Mouse (Mus musculus) heart, postnatal 25 days (tissue): ENCODE data around the gene Il13. TPM values are rescaled to one million over a fixed set of nuclear protein-coding genes. Genes with fewer than 3 reads are reported as not detected.
A peak's percentile ranks its signal among the peaks of the same experiment; 100 is the strongest.

ENCODE experiments used
- DNase-seq: peaks from one replicate; pipeline ENCODE4 v3.0.0; 2022; ENCODE audit warnings: low spot score
- intact Hi-C: fragments of 180-260 bp; cut with DNase I; formaldehyde crosslinking; loops from one replicate; pipeline ENCODE4 v1.15.1; 2025
- total RNA-seq, 2 experiments: library from RNA; stranded (reverse); gene quantifications; 2 replicates each; pipeline ENCODE4 v1.2.3; 2021

Gene Il13
- not detected for total RNA-seq

- no peak for DNase-seq
- intact Hi-C loops = no loop called here
These were observed at the start of gene Il13 for GRCm38 (mm10) chr11:53634556-53634955. Il13 (minus strand) TSS chr11:53634702.

GRCm38 (mm10) chr11:53682994-53683530 lies 48.6 kb upstream of the Il13 start:
- intact Hi-C loops = no loop called here
- DNase-seq = peak; percentile 12

GRCm38 (mm10) chr11:53682170-53682569 lies 47.7 kb upstream of the Il13 start:
- no peak for DNase-seq
- intact Hi-C loops = no loop called here

DNA sequence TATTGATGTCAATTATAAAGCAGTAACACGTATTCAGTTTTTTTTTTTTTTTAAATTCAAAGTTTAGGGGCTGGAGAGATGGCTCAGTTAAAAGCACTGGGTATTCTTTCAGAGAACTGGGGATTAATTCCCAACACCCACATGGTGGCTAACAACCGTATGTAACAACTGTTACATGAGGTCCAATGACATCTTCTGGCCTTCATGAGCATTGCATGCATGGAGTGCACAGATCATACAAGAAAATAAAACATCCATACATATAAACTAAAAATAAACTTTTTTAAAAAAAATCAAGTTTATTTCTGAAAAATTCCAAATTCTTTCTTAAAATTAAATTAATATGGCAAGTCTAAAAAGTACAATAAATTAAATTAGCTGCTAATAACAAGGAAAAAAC lies 47.2 kb upstream of the Il13 start:
- no peak for DNase-seq
- intact Hi-C loops = no loop called here

DNA sequence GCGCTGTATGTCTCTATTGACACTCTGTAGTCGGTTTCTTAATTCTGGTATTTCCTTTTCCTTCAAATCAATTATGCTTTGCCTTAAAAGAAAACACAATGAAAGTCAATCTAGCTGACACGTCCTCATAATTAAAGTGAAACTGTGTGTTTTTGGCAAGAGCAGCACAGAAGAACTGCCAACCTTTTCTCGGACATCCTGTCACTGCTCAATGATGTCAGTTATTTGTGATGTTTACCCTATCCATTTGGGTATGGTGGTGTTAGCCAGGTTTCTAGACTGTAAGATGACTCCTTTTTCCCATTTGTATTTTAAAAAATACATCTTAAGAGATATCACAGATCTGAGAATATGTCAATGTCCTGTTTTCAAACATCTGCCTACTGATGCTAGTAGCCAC lies 45.6 kb upstream of the Il13 start:
- DNase-seq = no peak
- intact Hi-C loops = no loop called here

GRCm38 (mm10) chr11:53671414-53671813 lies 36.9 kb upstream of the Il13 start:
- intact Hi-C loops = no loop called here

DNA sequence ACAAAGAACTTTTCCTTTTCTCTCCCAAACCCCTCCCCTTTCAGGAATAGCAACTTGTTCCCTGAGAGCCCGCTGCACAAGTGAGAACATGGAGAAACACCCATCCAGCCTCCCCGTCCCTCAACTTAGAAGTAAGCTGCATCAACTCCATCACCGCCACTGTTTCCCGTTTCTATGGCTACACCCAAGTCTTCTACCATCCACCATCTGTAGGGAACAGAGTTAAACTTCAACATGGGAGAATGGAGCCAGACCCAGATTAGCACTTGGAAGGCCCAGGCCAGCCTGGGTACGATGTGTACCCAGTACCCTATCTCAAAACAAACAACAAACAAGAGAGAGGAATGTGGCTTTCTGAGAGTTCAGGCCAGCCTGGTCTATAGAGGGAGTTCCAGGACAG lies 29.6 kb upstream of the Il13 start:
- DNase-seq = no peak
- intact Hi-C loops = no loop called here

More at GRCm38 (mm10) chr11:53671414-53671813, 36.9 kb upstream of the Il13 start:
- no peak for DNase-seq

- intact Hi-C loops = no loop called here
These were observed 28.5 kb upstream of the Il13 start for GRCm38 (mm10) chr11:53662794-53663674.

GRCm38 (mm10) chr11:53657828-53658227 lies 23.3 kb upstream of the Il13 start:
- DNase-seq = no peak
- intact Hi-C loops = no loop called here

More at GRCm38 (mm10) chr11:53662794-53663674, 28.5 kb upstream of the Il13 start:
- no peak for DNase-seq

DNA sequence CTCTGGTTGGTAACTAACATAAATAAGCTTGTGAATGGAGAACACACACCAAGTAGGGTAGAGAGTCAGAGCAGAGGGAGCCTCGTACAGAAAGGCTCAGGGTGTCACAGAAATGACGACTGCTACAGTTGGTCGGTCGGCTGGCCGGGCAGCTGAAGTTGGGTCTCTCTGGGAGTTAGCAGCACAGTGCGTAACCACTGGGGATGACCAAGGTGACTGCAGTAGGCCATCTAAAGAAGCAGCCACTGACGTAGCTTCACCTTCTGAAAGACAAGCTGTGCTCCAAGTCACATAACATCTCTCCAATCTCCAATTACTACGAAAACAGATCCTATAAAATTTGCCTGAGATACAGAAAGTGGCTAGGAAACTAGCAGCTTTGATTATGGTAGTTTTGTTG lies 22.9 kb upstream of the Il13 start:
- intact Hi-C loops = no loop called here
- no peak for DNase-seq

DNA sequence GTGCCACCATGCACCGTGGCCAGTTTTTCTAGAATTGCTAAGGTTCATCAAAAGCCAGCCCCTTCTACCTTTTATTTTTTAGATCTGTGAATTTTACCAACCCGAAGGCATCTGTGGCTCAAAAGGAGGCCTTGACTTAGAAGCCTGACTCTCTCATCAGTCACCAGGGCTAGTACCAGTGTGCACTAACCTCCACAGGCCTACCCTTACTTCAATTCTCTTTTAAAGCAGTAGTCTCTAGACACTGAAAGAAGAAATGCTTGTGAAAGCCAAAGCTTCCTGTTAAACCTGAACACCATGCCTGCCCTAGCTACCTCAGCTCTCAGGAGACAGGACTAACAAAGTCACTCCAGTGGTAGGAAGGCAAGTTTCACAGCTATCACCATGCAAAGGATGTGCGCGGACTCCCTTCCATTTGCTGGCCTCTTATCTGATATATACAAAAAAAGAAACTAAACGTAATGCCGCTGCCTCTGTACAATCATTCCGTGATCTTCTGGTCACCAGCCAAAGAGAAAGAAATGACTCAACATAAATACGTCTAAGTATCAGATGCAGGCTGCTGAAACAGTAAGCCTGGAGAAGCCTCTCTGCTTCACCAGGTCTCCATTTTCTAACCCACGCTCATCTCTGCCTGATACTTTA lies 22.2 kb upstream of the Il13 start:
- no peak for DNase-seq
- intact Hi-C loops = no loop called here

DNA sequence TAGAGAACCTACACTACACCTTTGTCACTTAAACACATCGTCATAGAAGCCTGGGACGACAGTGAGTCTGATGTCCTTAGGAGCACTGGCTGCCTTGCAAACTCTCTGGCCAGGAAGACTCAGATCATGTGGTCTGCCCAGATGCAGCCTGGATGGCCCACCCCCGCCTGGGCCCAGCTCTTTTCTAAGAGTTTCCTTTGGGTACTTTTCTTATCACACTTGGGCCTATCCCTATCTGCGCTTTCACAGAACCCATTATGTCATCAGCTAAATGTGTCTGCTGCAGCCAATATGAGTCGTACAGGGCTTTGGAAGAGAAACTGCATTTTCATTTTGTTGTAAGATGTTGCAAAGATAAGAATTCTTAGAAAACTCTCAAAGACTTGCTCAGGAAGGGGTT lies 20.5 kb upstream of the Il13 start:
- intact Hi-C loops = no loop called here
- DNase-seq = peak; percentile 2

DNA sequence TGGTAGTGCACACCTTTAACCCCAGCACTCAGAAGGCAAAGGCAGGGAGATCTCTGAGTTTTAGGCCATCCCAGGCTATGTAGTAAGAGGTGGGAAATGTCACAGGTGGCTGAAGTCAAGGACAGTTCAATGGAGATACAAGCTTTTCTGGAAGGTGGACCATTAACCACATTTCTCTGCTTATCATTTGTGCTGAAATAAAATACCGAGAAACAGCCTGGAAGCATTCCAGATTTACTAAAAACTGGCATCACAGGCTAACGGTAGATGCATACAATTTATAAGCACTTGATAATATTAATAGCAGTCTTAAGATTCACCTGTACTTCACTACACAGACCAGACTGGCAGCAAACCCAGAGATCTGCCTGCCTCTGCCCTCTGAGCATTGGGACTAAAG lies 17.9 kb upstream of the Il13 start:
- DNase-seq = no peak
- intact Hi-C loops = no loop called here

DNA sequence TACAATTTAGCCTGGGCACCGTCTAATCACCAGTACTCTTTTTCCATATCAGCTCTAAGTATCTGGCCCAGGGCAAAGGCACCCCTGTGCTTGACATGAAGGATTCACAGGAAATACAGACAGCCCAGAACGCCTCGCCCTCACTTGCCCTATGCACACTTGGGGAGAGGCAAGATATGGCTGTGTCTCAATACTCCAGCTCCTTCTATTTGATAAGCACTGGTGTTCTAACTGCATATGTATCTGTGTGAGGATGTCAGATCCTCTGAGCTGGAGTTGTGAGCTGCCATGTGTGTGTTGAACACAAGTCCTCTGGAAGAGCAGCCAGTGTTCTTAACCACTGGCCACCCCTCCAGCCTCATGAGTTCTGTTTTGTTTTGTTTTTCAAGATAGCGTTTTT lies 16.9 kb upstream of the Il13 start:
- intact Hi-C loops = no loop called here

DNA sequence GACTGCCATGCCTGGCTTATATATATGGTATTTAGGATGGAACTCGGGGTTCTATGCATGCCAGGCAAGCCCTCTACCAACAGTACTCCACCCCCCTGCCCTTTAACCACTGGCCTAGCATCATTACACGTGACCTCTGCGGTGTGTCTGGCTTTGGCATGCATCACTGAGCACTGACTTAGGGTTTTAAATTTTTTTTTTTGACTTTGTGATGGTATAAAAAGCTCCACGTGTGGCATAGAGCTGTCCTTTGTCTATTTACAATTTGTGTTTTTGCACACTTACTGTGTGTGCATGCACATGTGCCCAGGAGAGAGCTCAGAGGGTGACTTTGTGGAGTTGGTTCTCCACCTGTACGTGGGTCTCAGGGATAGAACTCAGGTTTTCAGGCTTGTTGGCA lies 9.5 kb upstream of the Il13 start:
- intact Hi-C loops = no loop called here
- DNase-seq = no peak

More for the DNA sequence above, 16.9 kb upstream of the Il13 start:
- no peak for DNase-seq

GRCm38 (mm10) chr11:53642744-53643279 lies 8.3 kb upstream of the Il13 start:
- no peak for DNase-seq
- intact Hi-C loops = no loop called here

- intact Hi-C loops = no loop called here
- no peak for DNase-seq
These were observed 3.3 kb upstream of the Il13 start for GRCm38 (mm10) chr11:53637803-53638260.

DNA sequence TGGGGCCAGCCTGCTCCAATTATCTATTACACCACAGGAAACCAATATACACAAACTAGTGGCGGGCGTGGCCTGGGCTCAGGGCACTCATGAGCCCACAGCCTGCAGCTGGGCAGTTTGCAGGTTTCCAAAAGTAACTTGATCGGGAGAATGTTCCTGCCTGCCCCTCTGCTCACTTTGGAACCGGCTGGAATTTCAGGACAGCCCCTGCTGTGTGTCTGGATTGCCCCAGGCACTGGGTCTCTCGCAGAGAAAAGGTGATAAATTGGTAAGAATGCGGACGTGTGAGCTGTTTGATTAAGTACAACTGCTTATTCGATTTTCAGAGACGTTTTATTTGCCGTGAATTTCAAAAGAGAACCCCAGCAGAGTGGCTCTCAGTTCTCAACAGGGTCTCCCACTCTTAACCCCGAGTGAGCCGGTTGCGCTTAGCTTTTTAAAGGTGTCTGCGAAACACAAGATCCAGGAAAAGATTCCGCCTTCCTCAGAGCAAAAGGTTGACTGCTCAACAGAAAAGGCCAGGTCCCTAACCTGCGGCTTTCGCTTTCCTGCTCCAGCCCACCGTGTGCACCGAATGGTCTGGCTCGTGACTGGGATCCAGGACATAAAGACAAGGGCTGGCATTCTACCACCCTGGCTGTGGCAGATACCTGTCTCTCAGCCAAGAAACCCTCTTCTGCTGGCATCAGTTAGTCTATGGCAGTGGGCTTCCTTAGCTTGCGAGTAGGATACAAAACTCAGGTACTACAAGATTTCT lies 2.7 kb upstream of the Il13 start:
- DNase-seq = no peak
- intact Hi-C loops = no loop called here

- DNase-seq = no peak
- intact Hi-C loops = no loop called here
These were observed 1.7 kb upstream of the Il13 start for GRCm38 (mm10) chr11:53636183-53636646.

- intact Hi-C loops = no loop called here
- no peak for DNase-seq
These were observed 1.2 kb upstream of the Il13 start for GRCm38 (mm10) chr11:53635590-53636182.
